Mouse (Mus musculus) hindbrain, embryonic 15.5 days (tissue): ENCODE measurements around the gene Zfp691. TPM values are rescaled to one million over a fixed set of nuclear protein-coding genes. Genes with fewer than 3 reads are reported as not detected.

Experiments used
- ATAC-seq: fragments of 200-750 bp; cut with Nextera tagmentation; 2 replicates; pipeline ENCODE4 v1.8.0; 2017; ENCODE audit warnings: low read depth, moderate number of reproducible peaks, moderate TSS enrichment; ENCODE audit not compliant: low FRiP score
- H3K27ac ChIP-seq: fragments of 300-500 bp; sonication (generic); replicated peaks from 2 replicates; pipeline ENCODE4 v1.5.1; 2015; ENCODE audit warnings: mild to moderate bottlenecking, inconsistent platforms
- H3K27me3 ChIP-seq: fragments of 300-500 bp; sonication (generic); 2 replicates; pipeline ENCODE4 v1.6.1; 2015; ENCODE audit warnings: control low read depth, inconsistent platforms
- H3K36me3 ChIP-seq: fragments of 300-500 bp; sonication (generic); 2 replicates; pipeline ENCODE4 v1.6.1; 2015; ENCODE audit warnings: control low read depth, inconsistent platforms
- H3K4me1 ChIP-seq: fragments of 300-500 bp; sonication (generic); replicated peaks from 2 replicates; pipeline ENCODE4 v1.6.1; 2015; ENCODE audit warnings: control low read depth, inconsistent platforms
- H3K4me2 ChIP-seq: fragments of 300-500 bp; sonication (generic); 2 replicates; pipeline ENCODE4 v1.6.1; 2015; ENCODE audit warnings: moderate library complexity, mild to moderate bottlenecking, inconsistent platforms
- H3K4me3 ChIP-seq: fragments of 300-500 bp; sonication (generic); 2 replicates; pipeline ENCODE4 v1.5.1; 2015; ENCODE audit warnings: mild to moderate bottlenecking, inconsistent platforms
- H3K9ac ChIP-seq: fragments of 300-500 bp; sonication (generic); 2 replicates; pipeline ENCODE4 v1.6.1; 2015; ENCODE audit warnings: inconsistent platforms
- H3K9me3 ChIP-seq: fragments of 300-500 bp; sonication (generic); 2 replicates; pipeline ENCODE4 v1.6.1; 2016; ENCODE audit warnings: control low read depth, inconsistent platforms
- WGBS: fragments of 180-500 bp; shearing (Covaris S2); methylation state at CpG from one replicate; pipeline ENCODE4 v1.1.7; 2015; 5-methylcytosine and 5-hydroxymethylcytosine counted together
- polyA plus RNA-seq: library from polyadenylated mRNA; unstranded; fragments of >200 nt; fragmentation: Nextera tagmentation; extraction: Ambion mirVana; gene quantifications from 2 replicates; pipeline ENCODE4 v1.2.1, GENCODE M21; 2015

Zfp691 gene
- polyA plus RNA-seq, 1 experiment from 2014 or later, result 5.4 TPM

- ATAC-seq, result no peak
- WGBS, result 64% methylated on average over 8 of the region's 8 CpGs
- no peak overlapping the region for H3K27ac ChIP-seq
Measured at GRCm38 (mm10) chr4:119137313-119137712, 36.7 kb downstream of the Zfp691 start.

DNA sequence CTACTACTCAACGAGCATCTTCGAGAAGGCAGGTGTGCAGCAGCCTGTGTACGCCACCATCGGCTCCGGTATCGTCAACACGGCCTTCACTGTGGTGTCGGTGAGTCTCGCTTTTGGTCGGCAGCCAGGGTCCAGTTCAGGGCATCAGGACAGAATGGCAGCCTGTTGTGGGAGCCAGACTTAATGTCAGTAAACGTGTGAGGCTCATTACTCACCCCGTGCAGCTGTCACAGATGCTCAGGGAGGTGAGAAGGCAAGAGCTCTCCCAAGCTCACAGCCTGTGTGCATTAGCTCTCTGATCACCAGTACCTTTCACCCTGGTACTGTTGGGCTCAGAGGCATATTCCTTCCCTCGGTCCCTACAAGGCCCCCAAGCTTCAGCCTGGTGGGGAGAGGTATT lies 40.1 kb downstream of the Zfp691 start:
- no peak overlapping the region for H3K4me3 ChIP-seq
- peaks cover 16% of the 10 kb centered on the region for H3K36me3 ChIP-seq
- 92% methylated on average over 13 of the region's 13 CpGs for WGBS
- H3K27me3 ChIP-seq, result no peaks in the 10 kb centered on the region
- no peak overlapping the region for H3K9ac ChIP-seq
- H3K4me2 ChIP-seq, result no peak overlapping the region
- no peak for ATAC-seq
- H3K4me1 ChIP-seq, result peaks cover 7% of the 10 kb centered on the region
- no peak overlapping the region for H3K27ac ChIP-seq
- no peaks in the 10 kb centered on the region for H3K9me3 ChIP-seq

More at GRCm38 (mm10) chr4:119137313-119137712, 36.7 kb downstream of the Zfp691 start:
- Histone ChIP-seq H3K36me3 (peaks cover 16% of the 10 kb centered on the region), H3K9me3 (no peaks in the 10 kb centered on the region), H3K4me2 (no peak overlapping the region), H3K9ac (no peak overlapping the region), H3K4me1 (peaks cover 8% of the 10 kb centered on the region), H3K27me3 (no peaks in the 10 kb centered on the region), H3K4me3 (no peak overlapping the region)

DNA sequence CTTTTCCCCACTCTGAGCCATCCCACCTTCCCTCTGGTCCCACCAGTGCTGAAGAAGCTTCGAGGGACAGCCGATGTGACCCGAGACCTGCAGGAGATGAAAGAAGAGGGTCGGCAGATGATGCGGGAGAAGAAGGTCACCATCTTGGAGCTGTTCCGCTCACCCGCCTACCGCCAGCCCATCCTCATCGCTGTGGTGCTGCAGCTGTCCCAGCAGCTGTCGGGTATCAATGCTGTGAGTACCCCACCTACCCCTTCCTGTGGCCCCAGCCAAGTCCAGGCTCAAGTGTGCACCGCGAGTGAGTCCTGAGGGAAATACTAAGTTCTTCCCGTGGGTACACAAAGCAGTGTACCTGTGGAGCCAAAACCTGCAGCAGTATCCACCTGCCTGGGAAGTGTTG lies 40.7 kb downstream of the Zfp691 start:
- Histone ChIP-seq H3K9me3 (no peaks in the 10 kb centered on the region), H3K9ac (no peak overlapping the region), H3K4me3 (no peak overlapping the region), H3K27me3 (no peaks in the 10 kb centered on the region), H3K36me3 (peaks cover 16% of the 10 kb centered on the region), H3K27ac (no peak overlapping the region), H3K4me1 (peaks cover 2% of the 10 kb centered on the region; the same call in 1 of the 2 replicates), H3K4me2 (no peak overlapping the region)
- WGBS, result 92% methylated on average over 13 of the region's 13 CpGs
- no peak for ATAC-seq

DNA sequence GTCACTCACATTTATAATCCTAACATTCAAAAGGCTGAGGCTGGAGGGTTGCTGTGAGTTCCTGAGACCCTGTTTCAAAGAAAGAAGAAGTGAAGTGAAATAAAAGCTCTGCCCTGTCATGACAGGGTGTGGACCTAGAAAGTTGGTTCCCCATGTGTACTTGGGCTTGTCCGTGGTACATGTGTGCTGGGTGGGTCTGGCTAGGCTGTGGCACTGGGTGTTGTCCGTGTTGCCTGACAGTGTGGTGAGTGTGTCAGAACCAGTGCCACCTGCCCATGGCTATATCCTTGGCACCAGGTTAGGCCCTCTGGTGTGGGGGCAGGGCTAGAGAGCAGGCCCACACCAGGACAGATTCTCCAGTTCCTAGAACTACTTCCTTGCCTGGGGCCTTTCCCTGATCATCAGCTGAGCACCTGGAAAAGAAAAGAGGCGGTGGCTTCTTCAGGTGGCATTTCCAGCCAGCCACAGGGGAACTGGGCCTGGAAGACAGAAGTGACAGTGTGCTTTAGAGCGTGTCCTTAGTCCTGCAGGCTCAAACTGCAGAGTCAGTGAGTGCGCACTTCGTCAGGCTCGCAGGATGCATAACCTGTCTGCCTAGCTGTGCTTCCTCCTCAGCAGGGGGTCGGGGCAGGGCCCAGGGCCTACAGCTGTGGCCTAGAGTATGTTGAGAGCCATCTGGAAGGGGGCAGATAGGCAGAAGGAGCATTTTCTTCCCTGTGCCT lies 42.6 kb downstream of the Zfp691 start:
- WGBS, result 78% methylated on average over 8 of the region's 8 CpGs
- H3K4me1 ChIP-seq, result no peaks in the 10 kb centered on the region
- ATAC-seq, result no peak
- H3K27ac ChIP-seq, result no peak overlapping the region
- peaks cover 12% of the 10 kb centered on the region for H3K36me3 ChIP-seq
- no peak overlapping the region for H3K4me2 ChIP-seq
- no peaks in the 10 kb centered on the region for H3K27me3 ChIP-seq
- no peaks in the 10 kb centered on the region for H3K9me3 ChIP-seq
- no peak overlapping the region for H3K9ac ChIP-seq
- no peak overlapping the region for H3K4me3 ChIP-seq

DNA sequence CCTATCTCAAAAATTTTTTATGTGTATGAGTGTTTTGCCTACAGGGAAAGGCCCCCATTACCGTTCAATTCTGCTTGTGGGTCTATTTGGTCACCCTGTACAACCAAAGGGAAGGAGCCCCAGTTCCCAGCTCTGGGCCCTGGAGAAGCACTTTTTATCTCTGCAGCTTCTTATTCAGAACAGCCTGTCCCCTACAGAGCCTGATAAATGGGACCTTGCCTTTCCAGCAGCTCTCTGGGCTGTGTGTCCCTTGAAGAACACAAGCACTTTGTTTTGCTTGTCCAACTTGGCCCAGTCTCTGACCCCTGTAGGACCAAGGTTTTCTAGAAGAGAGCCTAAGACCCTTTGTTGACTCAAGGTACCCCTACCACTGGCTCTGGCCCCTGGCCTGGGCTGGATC lies 44.9 kb downstream of the Zfp691 start:
- H3K4me1 ChIP-seq, result no peaks in the 10 kb centered on the region
- H3K4me3 ChIP-seq, result no peak overlapping the region
- no peak overlapping the region for H3K9ac ChIP-seq
- no peaks in the 10 kb centered on the region for H3K9me3 ChIP-seq
- ATAC-seq, result no peak
- H3K4me2 ChIP-seq, result no peak overlapping the region
- 83% methylated on average over 1 of the region's 1 CpGs for WGBS
- H3K27ac ChIP-seq, result no peak overlapping the region
- no peaks in the 10 kb centered on the region for H3K27me3 ChIP-seq
- no peaks in the 10 kb centered on the region for H3K36me3 ChIP-seq

DNA sequence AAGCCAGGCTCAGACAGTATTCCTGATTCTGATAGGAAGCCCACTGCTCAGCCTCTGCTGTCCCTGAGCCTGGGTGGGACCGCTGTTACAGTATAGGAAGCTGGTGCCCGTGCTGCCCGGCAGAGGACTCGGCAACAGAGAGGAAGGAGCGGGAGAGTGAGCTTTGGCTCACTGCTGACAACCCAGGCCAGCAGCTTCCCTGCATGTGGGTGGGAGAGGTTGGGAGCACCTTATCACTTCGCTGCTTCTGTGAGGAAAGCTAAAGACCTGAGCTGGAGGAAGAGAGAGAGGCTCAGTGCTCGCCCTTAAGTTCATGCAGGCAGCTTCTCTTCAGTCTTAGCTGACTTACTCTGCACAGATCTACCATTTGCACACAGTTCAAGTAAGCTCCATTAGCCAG lies 45.4 kb downstream of the Zfp691 start:
- no peak overlapping the region for H3K4me3 ChIP-seq
- WGBS, result 86% methylated on average over 7 of the region's 7 CpGs
- no peaks in the 10 kb centered on the region for H3K4me1 ChIP-seq
- H3K4me2 ChIP-seq, result no peak overlapping the region
- no peak for ATAC-seq
- H3K36me3 ChIP-seq, result no peaks in the 10 kb centered on the region
- H3K9me3 ChIP-seq, result no peaks in the 10 kb centered on the region
- H3K9ac ChIP-seq, result no peak overlapping the region
- H3K27ac ChIP-seq, result no peak overlapping the region
- H3K27me3 ChIP-seq, result no peaks in the 10 kb centered on the region

- Histone ChIP-seq H3K4me3 (no peak overlapping the region), H3K27ac (no peak overlapping the region), H3K4me1 (no peaks in the 10 kb centered on the region), H3K9me3 (no peaks in the 10 kb centered on the region), H3K9ac (no peak overlapping the region), H3K27me3 (no peaks in the 10 kb centered on the region), H3K4me2 (no peak overlapping the region), H3K36me3 (no peaks in the 10 kb centered on the region)
- 80% methylated on average over 6 of the region's 6 CpGs for WGBS
- no peak for ATAC-seq
Measured at GRCm38 (mm10) chr4:119127229-119127628, 46.8 kb downstream of the Zfp691 start.

DNA sequence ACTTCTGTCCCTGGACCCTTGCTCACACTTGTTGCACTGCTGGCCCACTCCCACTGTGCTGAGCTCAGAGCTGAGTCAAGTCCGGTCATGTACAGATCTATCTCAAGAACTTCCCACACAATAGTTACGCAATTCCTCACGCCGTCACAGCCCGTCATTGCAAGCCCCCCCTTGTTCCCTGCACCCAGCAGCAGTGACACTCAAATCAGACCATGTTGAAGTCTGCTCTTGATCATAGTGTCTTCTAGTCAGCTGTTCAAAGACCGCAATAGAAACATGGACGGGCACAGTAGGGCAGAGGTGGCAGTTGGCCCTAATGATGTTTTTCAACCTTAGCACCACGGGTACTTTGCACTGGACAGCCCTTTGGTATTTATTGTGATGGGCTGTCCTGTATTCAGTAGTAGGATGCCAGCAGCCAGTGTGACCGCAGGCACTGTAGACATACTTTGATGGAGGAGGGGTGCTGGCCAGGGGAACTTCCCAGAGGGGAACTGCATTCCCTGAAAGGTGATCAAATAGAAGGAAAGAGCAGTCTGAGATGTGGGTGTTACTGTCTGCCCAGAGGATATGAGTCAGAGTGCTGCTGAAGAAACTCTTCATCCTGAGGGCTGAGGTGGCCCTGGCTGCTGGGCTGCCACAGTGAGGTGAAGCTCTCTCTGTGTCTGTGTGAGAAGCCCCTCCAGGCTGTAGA lies 48.3 kb downstream of the Zfp691 start:
- no peak overlapping the region for H3K4me3 ChIP-seq
- 78% methylated on average over 9 of the region's 9 CpGs for WGBS
- no peaks in the 10 kb centered on the region for H3K27me3 ChIP-seq
- H3K36me3 ChIP-seq, result no peaks in the 10 kb centered on the region
- H3K4me1 ChIP-seq, result no peaks in the 10 kb centered on the region
- no peak overlapping the region for H3K4me2 ChIP-seq
- no peak overlapping the region for H3K9ac ChIP-seq
- no peak overlapping the region for H3K27ac ChIP-seq
- no peak for ATAC-seq
- H3K9me3 ChIP-seq, result no peaks in the 10 kb centered on the region

DNA sequence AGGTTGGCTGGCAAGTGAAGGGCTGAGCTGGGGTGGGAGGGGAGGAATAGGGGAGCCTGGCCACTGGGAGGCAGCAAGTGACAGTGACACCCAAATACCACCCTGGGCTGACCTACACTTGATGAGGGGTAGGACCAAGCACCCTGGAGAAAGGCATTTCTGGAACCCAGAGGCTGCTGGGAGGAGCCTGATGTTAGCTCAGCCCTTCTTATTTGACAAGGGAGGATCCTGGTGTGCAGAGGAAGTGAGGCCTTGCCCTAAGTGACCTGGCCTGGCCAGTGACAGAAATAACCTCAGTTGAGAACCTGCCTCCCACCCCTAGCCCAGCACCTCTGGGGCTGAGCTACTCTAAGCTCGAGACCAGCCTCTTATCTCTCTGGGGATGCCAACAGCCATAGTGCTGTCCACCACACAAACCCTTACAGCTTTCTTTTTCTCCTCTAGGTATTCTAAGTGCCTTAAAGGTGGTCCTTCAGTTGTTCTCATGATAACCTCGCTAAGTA lies 49.2 kb downstream of the Zfp691 start:
- H3K9ac ChIP-seq, result no peak overlapping the region
- no peaks in the 10 kb centered on the region for H3K36me3 ChIP-seq
- no peaks in the 10 kb centered on the region for H3K27me3 ChIP-seq
- H3K27ac ChIP-seq, result no peak overlapping the region
- no peak overlapping the region for H3K4me3 ChIP-seq
- no peak for ATAC-seq
- WGBS, result 80% methylated on average over 2 of the region's 2 CpGs
- H3K9me3 ChIP-seq, result no peaks in the 10 kb centered on the region
- no peak overlapping the region for H3K4me2 ChIP-seq
- no peaks in the 10 kb centered on the region for H3K4me1 ChIP-seq

GRCm38 (mm10) chr4:119121249-119121648 lies 52.7 kb downstream of the Zfp691 start:
- H3K4me2 ChIP-seq, result no peak overlapping the region
- 48% methylated on average over 4 of the region's 4 CpGs for WGBS
- H3K36me3 ChIP-seq, result no peaks in the 10 kb centered on the region
- H3K4me3 ChIP-seq, result no peak overlapping the region
- no peak overlapping the region for H3K27ac ChIP-seq
- H3K9me3 ChIP-seq, result no peaks in the 10 kb centered on the region
- no peak overlapping the region for H3K9ac ChIP-seq
- ATAC-seq, result no peak
- no peaks in the 10 kb centered on the region for H3K4me1 ChIP-seq
- H3K27me3 ChIP-seq, result no peaks in the 10 kb centered on the region

DNA sequence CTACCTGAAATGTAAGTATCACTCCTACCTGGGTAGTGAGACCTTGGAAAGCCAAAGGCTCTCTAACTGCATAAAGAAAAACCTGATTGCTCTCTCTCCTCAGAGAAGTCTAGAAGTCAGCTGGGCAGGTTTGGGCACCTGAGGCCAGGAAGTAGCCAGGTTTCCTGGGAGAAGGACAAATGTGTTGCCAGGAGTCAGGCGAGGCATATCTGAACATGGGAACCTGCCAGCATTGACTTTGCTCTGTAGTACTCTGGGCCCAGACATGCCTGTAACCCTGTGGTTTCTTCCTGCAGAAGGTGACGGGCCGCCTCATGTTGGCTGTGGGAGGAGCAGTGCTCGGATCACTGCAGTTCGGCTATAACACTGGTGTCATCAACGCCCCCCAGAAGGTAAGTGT lies 53.9 kb downstream of the Zfp691 start:
- WGBS, result 89% methylated on average over 6 of the region's 6 CpGs
- Histone ChIP-seq H3K27ac (no peak overlapping the region), H3K9me3 (no peaks in the 10 kb centered on the region), H3K4me3 (no peak overlapping the region), H3K4me1 (no peaks in the 10 kb centered on the region), H3K4me2 (no peak overlapping the region), H3K36me3 (no peaks in the 10 kb centered on the region), H3K27me3 (no peaks in the 10 kb centered on the region), H3K9ac (no peak overlapping the region)
- no peak for ATAC-seq
